Mouse (Mus musculus): ENCODE measurements around the gene Fgf15. TPM values are rescaled to one million over a fixed set of nuclear protein-coding genes. Genes with fewer than 3 reads are reported as not detected.

Fgf15 gene
- 0.47 and 0.52 TPM in 2 replicates for polyA plus RNA-seq (2014; fragmentation: Nextera tagmentation; extraction: Ambion mirVana)

DNA sequence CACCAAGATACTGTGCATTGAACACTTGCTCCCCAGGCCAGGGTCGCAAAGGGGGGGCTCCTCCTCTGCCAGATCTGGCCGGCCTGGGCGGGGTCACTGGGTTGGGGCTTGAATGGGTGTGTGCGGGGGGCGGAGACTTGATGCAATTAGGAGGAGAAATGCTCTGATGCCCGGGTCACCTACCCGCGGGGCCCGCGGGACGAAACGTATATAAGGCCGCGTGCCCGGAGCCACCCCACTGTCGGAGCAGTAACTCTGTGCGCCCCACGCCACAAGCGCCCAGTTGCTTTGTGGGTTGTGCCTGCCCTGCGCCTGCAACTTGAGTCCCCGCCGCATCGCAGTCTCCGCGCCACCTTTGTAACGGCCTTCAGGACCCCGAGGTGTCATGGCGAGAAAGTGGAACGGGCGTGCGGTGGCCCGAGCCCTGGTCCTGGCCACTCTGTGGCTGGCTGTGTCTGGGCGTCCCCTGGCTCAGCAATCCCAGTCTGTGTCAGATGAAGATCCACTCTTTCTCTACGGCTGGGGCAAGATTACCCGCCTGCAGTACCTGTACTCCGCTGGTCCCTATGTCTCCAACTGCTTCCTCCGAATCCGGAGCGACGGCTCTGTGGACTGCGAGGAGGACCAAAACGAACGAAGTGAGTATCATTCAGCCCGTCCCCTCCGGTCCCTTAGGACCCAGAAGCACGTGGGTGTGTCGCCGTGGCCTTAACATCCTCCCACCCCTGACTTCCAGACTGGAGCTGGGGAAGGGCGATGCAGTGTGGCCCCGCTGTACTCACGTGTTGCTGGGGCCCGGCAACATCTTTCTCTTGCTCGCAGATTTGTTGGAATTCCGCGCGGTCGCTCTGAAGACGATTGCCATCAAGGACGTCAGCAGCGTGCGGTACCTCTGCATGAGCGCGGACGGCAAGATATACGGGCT lies at the start of gene Fgf15:
Fgf15 (plus strand) TSS at position 238 of the 925 bp plus-strand sequence.
- Histone ChIP-seq H3K4me2 (ENCODE audit: low read depth, severe bottlenecking) (peak within 1 kb of the TSS; percentile 60), H3K27ac (replicated peaks; ENCODE audit: low read depth, low read length) (no peak within 1 kb of the TSS), H3K9me3 (ENCODE audit: control insufficient read depth, low read length) (no peaks in the 10 kb centered on the region), H3K4me3 (ENCODE audit: low read depth, low read length) (peak within 1 kb of the TSS; percentile 29), H3K9ac (ENCODE audit: low read length) (peak within 1 kb of the TSS; percentile 8; the same call in 1 of the 2 replicates), H3K4me1 (ENCODE audit: control insufficient read depth, insufficient read depth, low read length) (peaks cover 5% of the 10 kb centered on the region), H3K27me3 (ENCODE audit: control insufficient read depth, insufficient read depth, low read length) (peaks cover 50% of the 10 kb centered on the region), H3K36me3 (ENCODE audit: control insufficient read depth, insufficient read depth, low read length) (no peaks in the 10 kb centered on the region; the same call in 1 of the 2 replicates)
- ATAC-seq (ENCODE audit: insufficient number of reproducible peaks, low FRiP score, low TSS enrichment, low read depth): 0 out of 2 replicates have a peak, but pooled peaks have one; percentile 28
- under 1% methylated on average over 65 of the region's 65 CpGs for WGBS
- peak; percentile 63 for DNase-seq (ENCODE audit: low spot score)

DNA sequence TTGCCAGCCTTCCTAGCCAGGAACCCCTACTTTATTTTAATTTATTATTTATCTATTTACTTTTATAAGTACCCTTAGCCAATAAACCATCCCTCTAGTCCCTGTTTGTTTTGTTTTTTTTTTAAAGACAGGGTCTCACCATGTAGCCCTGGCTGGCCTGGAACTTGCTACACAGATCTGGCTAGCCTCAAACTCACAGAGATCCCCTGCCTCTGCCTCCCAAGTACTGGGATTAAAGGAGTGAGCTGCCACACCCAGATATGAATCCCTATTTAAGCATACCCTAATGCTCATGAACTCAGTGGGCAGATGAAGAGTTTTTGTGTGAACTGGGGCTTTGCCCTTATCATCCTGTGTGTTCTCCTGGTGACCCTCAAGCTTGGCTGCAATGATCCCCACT lies 49.3 kb upstream of the Fgf15 start, which contains the start of gene Fgf4:
Fgf4 (plus strand) TSS at position 301 of the 400 bp plus-strand sequence.
- Histone ChIP-seq H3K9ac (ENCODE audit: low read length) (no peak within 1 kb of the TSS), H3K36me3 (ENCODE audit: control insufficient read depth, insufficient read depth, low read length) (no peaks in the 10 kb centered on the region), H3K4me2 (ENCODE audit: low read depth, severe bottlenecking) (no peak within 1 kb of the TSS), H3K27ac (replicated peaks; ENCODE audit: low read depth, low read length) (no peak within 1 kb of the TSS), H3K4me1 (ENCODE audit: control insufficient read depth, insufficient read depth, low read length) (no peaks in the 10 kb centered on the region), H3K9me3 (ENCODE audit: control insufficient read depth, low read length) (no peaks in the 10 kb centered on the region), H3K4me3 (ENCODE audit: low read depth, low read length) (no peak within 1 kb of the TSS), H3K27me3 (ENCODE audit: control insufficient read depth, insufficient read depth, low read length) (peaks cover 9% of the 10 kb centered on the region)
- DNase-seq (ENCODE audit: low spot score) (no peak), ATAC-seq (ENCODE audit: insufficient number of reproducible peaks, low FRiP score, low TSS enrichment, low read depth) (no peak)

DNA sequence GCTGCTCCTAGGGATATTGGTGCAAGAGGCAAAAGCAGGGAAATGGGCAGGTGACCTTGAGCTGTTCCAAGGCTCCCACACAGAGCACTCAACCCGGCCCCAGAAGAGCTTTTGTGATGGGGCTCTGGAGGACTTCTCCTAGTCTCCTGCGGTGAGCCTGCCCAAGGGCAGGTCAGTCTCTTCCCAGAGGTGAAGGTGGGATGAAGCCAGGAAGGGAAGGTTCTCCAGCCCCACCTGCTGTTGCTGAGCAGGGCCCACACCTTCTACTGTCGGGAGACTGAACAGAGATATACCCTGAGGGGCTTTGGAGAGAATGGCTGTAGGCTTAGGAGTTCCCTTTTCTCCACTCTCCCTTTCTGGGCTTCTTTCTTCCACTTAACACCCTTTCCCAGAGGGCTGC lies 45.0 kb upstream of the Fgf15 start:
- Histone ChIP-seq H3K27ac (replicated peaks; ENCODE audit: low read depth, low read length) (no peak overlapping the region), H3K4me3 (ENCODE audit: low read depth, low read length) (no peak overlapping the region), H3K9ac (ENCODE audit: low read length) (no peak overlapping the region), H3K27me3 (ENCODE audit: control insufficient read depth, insufficient read depth, low read length) (no peaks in the 10 kb centered on the region), H3K36me3 (ENCODE audit: control insufficient read depth, insufficient read depth, low read length) (no peaks in the 10 kb centered on the region), H3K4me2 (ENCODE audit: low read depth, severe bottlenecking) (no peak overlapping the region), H3K9me3 (ENCODE audit: control insufficient read depth, low read length) (no peaks in the 10 kb centered on the region), H3K4me1 (ENCODE audit: control insufficient read depth, insufficient read depth, low read length) (no peaks in the 10 kb centered on the region)
- 57% methylated on average over 3 of the region's 3 CpGs for WGBS
- DNase-seq (ENCODE audit: low spot score) (no peak), ATAC-seq (ENCODE audit: insufficient number of reproducible peaks, low FRiP score, low TSS enrichment, low read depth) (no peak)

DNA sequence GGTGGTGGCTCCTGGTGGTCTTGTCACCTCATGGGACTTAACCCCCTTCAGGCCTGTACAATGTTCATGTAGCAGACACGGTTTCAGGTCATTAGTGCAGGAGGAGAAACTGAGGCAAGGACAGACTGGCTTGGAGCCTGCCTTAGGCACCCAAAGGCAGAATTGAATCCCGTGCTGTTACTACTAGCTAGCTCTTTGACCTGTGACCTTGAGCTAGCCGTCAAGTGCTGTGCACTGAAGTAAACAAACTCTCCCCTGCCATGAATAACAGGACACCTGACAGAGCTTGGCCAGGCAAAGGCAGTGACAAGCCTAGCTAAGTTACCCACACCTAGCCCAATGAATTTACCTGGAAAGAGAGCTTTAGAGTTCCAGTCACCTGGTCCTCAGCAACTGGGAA lies 41.4 kb upstream of the Fgf15 start:
- Histone ChIP-seq H3K9me3 (ENCODE audit: control insufficient read depth, low read length) (no peaks in the 10 kb centered on the region), H3K9ac (ENCODE audit: low read length) (no peak overlapping the region), H3K4me2 (ENCODE audit: low read depth, severe bottlenecking) (no peak overlapping the region), H3K36me3 (ENCODE audit: control insufficient read depth, insufficient read depth, low read length) (no peaks in the 10 kb centered on the region), H3K27me3 (ENCODE audit: control insufficient read depth, insufficient read depth, low read length) (peaks cover 11% of the 10 kb centered on the region), H3K27ac (replicated peaks; ENCODE audit: low read depth, low read length) (no peak overlapping the region), H3K4me1 (ENCODE audit: control insufficient read depth, insufficient read depth, low read length) (no peaks in the 10 kb centered on the region), H3K4me3 (ENCODE audit: low read depth, low read length) (no peak overlapping the region)
- ATAC-seq (ENCODE audit: insufficient number of reproducible peaks, low FRiP score, low TSS enrichment, low read depth): no peak
- WGBS: 38% methylated on average over 3 of the region's 3 CpGs
- DNase-seq (ENCODE audit: low spot score): no peak

DNA sequence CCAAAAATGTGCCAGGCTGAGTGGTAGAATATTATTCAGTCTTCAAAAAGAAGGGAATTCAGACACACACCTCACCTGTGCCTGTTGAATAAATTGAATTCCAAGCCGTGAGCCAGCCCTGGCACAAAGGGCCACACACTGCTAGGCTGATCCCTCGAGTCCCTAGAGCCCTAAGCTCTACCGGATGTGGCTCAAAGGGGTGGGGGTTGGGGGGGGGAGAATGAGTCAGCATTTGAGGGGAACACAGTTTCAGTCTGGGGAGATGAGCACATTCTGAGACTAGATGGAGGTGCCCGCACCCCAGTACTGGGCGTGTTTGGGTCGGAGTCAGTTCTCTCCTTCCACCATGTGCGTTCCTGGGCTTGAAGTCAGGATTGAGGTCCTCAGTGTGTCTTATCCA lies 39.2 kb upstream of the Fgf15 start:
- no peak for DNase-seq (ENCODE audit: low spot score)
- Histone ChIP-seq H3K36me3 (ENCODE audit: control insufficient read depth, insufficient read depth, low read length) (no peaks in the 10 kb centered on the region), H3K9me3 (ENCODE audit: control insufficient read depth, low read length) (no peaks in the 10 kb centered on the region), H3K4me2 (ENCODE audit: low read depth, severe bottlenecking) (no peak overlapping the region), H3K4me1 (ENCODE audit: control insufficient read depth, insufficient read depth, low read length) (peaks cover 8% of the 10 kb centered on the region), H3K27me3 (ENCODE audit: control insufficient read depth, insufficient read depth, low read length) (peaks cover 33% of the 10 kb centered on the region), H3K4me3 (ENCODE audit: low read depth, low read length) (no peak overlapping the region), H3K9ac (ENCODE audit: low read length) (no peak overlapping the region), H3K27ac (replicated peaks; ENCODE audit: low read depth, low read length) (no peak overlapping the region)
- WGBS: 93% methylated on average over 7 of the region's 7 CpGs
- no peak for ATAC-seq (ENCODE audit: insufficient number of reproducible peaks, low FRiP score, low TSS enrichment, low read depth)

DNA sequence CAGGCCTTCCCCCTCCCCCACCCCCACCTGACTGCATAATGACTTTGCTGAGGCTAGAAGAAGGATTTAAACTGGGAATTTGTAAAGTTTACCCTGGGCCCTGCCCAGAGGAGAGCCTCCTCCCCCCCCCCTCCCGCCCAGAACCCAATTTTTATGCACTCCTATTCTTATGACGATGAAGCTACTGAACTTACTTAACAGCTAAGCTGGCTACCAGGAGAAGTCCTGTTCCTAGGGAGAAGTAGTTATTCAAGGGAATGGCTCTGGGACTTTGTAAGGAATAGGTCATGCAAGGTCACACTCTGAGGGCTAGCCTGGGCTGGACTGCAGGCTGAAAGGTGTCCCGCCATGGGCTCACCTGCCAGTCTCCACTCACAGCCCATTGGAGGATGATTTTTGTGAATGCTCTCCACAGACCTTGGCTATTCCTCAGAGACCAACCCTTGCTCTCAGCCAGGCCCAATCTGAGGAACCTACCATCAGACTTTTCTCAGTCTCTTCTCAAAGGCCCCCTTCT lies 38.4 kb upstream of the Fgf15 start:
- no peak overlapping the region for H3K27ac ChIP-seq (replicated peaks; ENCODE audit: low read depth, low read length)
- ATAC-seq (ENCODE audit: insufficient number of reproducible peaks, low FRiP score, low TSS enrichment, low read depth) (no peak), DNase-seq (ENCODE audit: low spot score) (no peak)
- H3K4me2 ChIP-seq (ENCODE audit: low read depth, severe bottlenecking): no peak overlapping the region
- peaks cover 40% of the 10 kb centered on the region for H3K27me3 ChIP-seq (ENCODE audit: control insufficient read depth, insufficient read depth, low read length)
- peaks cover 8% of the 10 kb centered on the region for H3K4me1 ChIP-seq (ENCODE audit: control insufficient read depth, insufficient read depth, low read length)
- 80% methylated on average over 3 of the region's 3 CpGs for WGBS
- H3K4me3 ChIP-seq (ENCODE audit: low read depth, low read length): no peak overlapping the region
- no peaks in the 10 kb centered on the region for H3K36me3 ChIP-seq (ENCODE audit: control insufficient read depth, insufficient read depth, low read length)
- H3K9me3 ChIP-seq (ENCODE audit: control insufficient read depth, low read length): no peaks in the 10 kb centered on the region
- no peak overlapping the region for H3K9ac ChIP-seq (ENCODE audit: low read length)

DNA sequence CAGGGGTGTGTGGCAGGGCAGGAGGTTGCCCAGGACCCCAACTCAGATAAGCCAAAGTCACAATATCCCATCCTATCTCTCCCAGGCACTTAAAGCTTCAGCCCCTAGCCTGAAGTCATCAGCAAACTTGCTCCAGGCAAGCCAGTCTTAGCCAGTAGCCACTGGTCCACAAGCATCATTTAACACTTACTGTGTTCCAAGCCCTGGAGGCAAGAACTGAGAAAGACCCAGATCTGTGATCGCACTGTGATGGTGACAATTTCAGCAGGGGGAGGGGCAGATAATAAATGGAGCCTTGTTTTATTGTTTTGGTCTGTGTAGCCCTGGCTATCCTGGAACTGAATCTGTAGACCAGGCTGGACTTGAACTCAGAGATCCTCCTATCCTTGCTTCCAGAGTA lies 37.6 kb upstream of the Fgf15 start:
- DNase-seq (ENCODE audit: low spot score) (no peak), ATAC-seq (ENCODE audit: insufficient number of reproducible peaks, low FRiP score, low TSS enrichment, low read depth) (no peak)
- Histone ChIP-seq H3K9me3 (ENCODE audit: control insufficient read depth, low read length) (no peaks in the 10 kb centered on the region), H3K9ac (ENCODE audit: low read length) (no peak overlapping the region), H3K4me1 (ENCODE audit: control insufficient read depth, insufficient read depth, low read length) (peaks cover 8% of the 10 kb centered on the region), H3K27me3 (ENCODE audit: control insufficient read depth, insufficient read depth, low read length) (peaks cover 48% of the 10 kb centered on the region), H3K4me2 (ENCODE audit: low read depth, severe bottlenecking) (no peak overlapping the region), H3K27ac (replicated peaks; ENCODE audit: low read depth, low read length) (no peak overlapping the region), H3K4me3 (ENCODE audit: low read depth, low read length) (no peak overlapping the region), H3K36me3 (ENCODE audit: control insufficient read depth, insufficient read depth, low read length) (no peaks in the 10 kb centered on the region)
- WGBS: 96% methylated on average over 1 of the region's 1 CpGs

DNA sequence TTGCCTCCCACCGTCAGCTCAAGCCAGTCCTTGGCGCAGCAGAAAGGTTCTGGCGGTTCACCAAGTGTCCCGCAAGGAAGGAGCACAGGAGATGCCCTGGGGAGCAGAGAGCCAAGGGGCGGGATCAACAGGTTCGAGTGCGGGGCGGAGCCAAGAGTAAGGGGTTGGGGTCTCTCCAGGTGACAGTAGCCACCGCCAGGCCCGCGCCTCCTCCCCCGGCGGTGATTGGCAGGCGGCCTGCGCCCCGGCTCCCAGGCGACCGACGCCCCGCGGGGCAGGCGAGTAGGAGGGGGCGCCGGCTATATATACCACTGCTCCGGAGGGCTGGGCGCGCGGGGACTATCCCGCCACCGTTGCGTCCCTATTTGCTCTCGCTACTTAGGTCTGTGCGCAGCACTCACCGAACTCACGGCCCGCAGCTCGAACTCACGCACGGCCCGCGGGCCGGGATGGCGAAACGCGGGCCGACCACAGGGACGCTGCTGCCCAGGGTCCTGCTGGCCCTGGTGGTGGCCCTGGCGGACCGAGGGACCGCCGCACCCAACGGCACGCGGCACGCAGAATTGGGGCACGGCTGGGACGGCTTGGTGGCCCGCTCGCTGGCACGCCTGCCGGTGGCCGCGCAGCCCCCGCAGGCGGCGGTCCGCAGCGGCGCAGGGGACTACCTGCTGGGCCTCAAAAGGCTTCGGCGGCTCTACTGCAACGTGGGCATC lies 35.1 kb upstream of the Fgf15 start:
- Histone ChIP-seq H3K9me3 (ENCODE audit: control insufficient read depth, low read length) (no peaks in the 10 kb centered on the region), H3K4me1 (ENCODE audit: control insufficient read depth, insufficient read depth, low read length) (peaks cover 8% of the 10 kb centered on the region), H3K27me3 (ENCODE audit: control insufficient read depth, insufficient read depth, low read length) (peaks cover 69% of the 10 kb centered on the region), H3K36me3 (ENCODE audit: control insufficient read depth, insufficient read depth, low read length) (no peaks in the 10 kb centered on the region), H3K4me3 (ENCODE audit: low read depth, low read length) (peak overlapping the region; percentile 21), H3K4me2 (ENCODE audit: low read depth, severe bottlenecking) (peak overlapping the region; percentile 29; the same call in 1 of the 2 replicates), H3K27ac (replicated peaks; ENCODE audit: low read depth, low read length) (no peak overlapping the region), H3K9ac (ENCODE audit: low read length) (peak overlapping the region; percentile 17; the same call in 1 of the 2 replicates)
- peak; percentile 41 for DNase-seq (ENCODE audit: low spot score)
- ATAC-seq (ENCODE audit: insufficient number of reproducible peaks, low FRiP score, low TSS enrichment, low read depth): no peak
- WGBS: under 1% methylated on average over 53 of the region's 72 CpGs

Measured in limb, embryonic 11.5 days (tissue).